Mouse (Mus musculus): ENCODE measurements around the gene Ly6f.
"Not testable (repeated sequence)": the region's sequence is repeated elsewhere in the genome, so short reads cannot be mapped to it uniquely, and the experiment has no call there.

The Ly6f gene

DNA sequence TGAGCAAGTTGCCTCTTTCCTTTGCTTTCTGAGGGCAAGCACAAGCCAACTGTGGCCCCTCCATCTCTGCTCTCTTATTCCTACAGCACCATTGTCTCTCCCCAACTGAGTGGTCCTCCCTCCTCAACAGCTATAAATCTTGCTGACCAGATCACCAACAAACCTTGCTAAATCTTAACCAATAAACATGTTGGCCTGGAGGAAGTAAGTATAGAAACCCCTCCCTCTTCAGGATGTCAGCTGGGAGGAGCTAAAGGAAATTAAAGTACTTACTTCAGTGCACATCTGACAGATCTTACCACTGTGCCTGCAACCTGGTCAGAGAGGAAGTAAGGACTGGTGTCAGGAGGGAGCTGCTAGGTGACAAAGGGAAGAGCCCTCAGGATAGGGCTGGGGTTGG, at the start of gene Ly6f:
Ly6f (plus strand) TSS at position 301 of the 400 bp plus-strand sequence.
- no peak for DNase-seq

- DNase-seq: no peak
These were observed 46.3 kb upstream of the Ly6f start for GRCm38 (mm10) chr15:75221942-75222341.

DNA sequence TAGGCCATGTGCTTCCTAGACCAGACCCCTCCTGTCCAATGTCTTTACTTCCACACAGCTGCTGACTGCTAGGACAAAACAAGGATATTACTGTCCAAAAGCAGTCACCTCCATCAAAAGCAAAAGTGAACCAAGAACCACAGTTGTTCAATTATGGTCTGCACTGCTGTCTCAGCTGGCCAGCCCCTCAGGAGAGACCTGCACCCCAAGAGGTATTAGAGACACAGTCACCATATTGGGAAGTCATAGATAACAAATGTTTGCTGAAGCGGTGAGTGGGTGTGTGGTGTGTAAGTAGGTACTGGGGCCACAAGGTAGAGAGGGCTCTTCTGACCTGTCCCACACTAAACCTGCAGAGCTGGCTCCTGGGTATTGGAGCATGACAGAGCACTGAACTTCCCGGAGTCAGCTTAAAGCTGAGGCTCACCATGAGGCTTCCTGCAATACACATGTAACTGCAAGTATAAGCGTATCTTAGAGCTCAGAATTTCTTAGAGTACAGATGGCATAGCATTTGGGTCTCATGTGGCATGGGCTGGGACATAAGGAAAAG, 30.4 kb upstream of the Ly6f start:
- DNase-seq: no peak

- DNase-seq: peak in 1 of 2 experiments; percentile 17
These were observed 27.7 kb upstream of the Ly6f start for GRCm38 (mm10) chr15:75240558-75240957.

DNA sequence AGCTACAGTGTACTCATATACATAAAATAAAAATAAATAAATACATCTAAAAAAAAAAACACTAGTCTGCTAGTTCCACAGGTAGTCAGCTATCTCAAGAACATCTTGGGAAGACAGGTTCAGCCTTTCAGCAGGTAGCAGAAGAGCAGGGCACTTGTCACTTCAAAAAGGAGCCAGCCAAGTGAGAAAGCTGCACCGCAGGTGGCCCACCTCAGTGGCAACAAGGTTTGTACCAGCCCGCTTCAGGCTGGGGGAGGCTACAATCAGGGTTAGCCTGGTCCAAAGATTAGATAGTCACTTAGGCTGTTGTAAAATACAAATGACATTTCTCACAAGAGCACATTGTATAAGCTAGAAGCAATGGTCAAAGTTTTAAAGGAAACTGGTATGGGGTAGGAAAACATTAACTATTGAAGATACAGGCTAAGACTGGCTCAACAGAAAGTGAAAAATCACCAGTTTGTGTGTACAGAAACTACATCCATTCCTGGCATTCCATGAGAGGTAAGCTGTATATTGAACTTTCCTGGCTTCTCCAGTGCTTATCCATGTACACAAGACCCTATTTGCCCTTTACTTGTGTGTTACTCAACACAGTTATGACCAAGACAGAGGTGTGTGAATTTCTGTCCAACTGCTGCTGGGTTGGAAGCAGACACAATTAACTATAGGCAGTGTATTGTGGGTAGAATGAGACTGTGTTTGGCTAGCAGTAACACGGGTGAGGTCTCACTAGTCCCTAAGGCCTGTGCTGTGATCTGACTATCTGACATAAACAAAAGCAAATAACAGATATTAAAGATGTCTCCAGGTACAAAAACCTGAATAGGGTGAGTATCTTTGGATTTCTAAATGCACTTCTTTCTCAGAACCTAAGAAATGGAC, 25.2 kb upstream of the Ly6f start:
- DNase-seq: no peak

- DNase-seq: no peak
These were observed 13.6 kb upstream of the Ly6f start for GRCm38 (mm10) chr15:75254671-75255070.

DNA sequence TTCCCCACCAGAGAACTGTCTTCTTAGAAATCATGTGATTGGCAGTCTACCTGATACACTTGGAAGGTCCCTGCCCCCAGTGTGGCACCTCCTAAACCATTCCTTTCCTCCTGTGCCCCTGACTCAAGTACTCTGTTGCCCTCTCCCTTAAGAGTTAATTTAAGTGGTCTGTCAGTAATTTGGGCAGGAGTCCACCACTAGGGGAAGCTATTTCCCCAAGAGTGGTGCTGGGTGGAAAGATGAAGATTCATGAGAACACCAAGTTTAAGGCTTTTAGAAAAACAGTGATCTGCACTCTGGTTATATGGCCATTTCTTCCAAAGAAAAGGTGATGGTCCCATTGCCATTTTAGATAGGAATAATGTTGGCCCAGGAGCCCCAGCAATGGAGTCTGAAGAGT, 2.4 kb upstream of the Ly6f start:
- no peak for DNase-seq

- no peak for DNase-seq
These were observed 1.6 kb upstream of the Ly6f start for GRCm38 (mm10) chr15:75266626-75267025.

DNA sequence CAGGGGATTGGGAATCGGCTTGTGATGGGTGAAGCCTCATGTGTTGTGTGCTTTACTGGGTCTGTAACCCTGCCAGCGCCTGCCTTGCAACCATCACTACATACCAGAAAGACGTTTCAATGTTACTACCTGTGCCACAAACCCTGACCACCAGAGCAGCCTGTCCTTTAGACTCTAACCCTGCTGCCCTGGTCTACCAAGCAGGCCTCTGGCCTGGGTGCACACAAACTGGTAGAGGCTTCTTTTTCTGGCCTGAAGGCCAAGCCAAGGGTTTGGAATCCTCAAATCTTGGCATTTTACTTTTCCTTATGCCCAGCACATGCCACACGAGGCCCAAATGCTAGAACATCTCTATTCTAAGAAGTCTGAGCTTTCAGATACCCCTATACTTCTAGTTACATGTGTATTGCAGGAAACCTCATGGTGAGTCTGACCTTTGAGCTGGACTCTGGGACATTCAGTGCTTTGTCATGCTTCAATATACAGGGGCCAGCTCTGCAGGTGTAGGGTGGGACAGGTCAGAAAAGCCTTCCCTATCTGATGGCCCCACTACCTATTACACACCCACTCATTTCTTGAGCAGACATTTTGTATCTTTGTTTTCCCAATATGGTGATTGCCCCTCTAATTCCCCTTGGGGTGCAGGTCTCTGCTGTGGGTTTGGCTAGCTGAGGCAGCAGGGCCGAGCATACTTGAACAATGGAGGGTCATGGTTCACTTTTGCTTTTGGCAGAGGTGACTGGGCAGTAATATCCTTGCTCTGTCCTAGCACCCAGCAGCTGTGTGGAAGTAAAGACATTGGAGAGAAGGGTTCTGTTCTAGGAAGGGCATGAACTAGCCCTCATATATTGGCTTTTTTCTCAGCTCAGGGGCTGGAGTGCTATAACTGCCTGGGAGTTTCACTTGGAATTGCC, 952 bp downstream of the Ly6f start:
- DNase-seq: peak in 1 of 2 experiments; percentile 3

DNA sequence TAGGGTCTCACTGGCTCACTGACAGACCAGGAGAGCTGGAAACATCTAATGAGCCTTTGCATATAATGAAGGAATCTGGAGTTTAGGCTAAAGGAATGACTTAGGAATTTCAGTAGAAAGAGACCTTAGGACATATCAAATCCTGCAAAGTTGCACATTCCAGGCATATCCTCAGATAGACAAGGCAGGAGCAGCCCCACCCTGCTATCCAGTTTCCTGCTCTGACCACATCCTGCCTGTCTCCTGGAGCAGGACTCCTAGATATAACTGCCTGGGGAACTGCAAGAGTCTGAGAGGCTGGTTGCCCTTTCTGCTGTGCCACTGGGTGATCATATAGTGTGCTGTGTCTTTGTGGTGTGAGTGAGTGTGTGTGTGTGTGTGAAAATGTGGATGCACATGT, 1.9 kb downstream of the Ly6f start:
- no peak for DNase-seq

DNA sequence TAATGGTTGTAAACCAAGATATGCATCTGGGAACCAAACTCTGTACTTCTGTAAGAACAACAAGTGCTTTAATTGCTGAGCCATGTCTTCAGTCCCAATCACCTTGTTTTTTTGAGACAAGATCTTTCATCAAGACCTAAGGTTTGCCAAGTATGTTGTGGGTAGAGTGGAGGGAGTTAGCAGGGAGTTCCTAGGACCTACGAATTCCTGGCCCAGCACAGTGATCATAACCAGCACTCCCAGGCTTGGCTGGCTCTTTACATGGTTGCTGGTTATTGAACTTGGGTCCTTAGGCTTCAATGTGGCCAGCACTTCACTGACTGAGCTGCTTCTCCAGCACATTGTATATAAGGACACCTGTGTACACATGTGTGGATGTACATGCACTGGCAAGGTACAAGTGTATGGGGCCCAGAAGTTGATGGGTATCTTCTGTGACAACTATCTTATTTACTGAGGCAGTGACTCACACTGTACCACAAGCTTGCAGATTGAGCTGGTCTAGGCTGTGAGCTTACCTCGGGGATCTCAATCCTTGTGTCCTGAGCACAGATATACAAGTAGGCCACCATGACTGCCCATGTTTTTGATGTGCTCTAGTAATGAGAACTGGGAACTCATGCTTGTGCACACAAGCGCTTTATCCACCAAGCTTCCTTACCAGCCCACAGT, 2.6 kb downstream of the Ly6f start:
- no peak for DNase-seq

DNA sequence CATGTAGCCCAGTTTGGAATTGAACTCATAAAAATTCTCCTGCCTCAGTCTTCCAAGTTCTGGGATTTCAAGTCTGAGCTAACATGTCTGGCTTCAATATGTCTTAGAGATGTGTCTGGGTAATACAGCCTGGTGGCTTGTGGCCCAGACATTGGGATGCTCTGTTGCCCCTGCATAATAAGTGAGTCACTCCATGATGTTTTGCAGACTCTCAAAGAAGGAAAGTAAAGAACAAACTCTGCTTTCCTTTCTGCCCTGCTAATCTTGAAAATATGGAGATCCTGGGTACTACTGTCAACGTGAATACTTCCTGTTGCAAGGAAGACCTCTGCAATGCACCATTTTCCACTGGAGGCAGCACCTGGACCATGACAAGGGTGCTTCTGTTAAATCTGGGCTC, 3.2 kb downstream of the Ly6f start:
- DNase-seq: no peak

DNA sequence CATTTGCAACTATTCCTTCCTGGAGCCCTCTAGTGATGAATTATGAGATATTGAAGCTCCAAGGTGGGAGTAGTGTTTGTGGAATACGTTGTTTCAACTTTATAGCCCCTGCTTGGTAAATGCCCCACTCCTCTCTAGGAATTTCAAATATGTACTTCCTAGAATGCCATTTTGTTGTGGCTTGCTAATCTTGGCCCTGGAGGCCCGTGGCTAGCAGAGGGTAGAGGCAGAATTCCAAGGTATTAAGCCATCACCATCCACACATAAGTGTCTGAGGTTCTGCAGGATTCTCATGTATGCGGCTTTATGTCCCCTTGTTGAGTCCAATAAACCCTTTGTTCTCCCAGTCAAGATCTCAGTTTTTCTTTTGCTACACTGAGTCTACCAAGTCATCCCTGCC, 3.7 kb downstream of the Ly6f start:
- no peak for DNase-seq

DNA sequence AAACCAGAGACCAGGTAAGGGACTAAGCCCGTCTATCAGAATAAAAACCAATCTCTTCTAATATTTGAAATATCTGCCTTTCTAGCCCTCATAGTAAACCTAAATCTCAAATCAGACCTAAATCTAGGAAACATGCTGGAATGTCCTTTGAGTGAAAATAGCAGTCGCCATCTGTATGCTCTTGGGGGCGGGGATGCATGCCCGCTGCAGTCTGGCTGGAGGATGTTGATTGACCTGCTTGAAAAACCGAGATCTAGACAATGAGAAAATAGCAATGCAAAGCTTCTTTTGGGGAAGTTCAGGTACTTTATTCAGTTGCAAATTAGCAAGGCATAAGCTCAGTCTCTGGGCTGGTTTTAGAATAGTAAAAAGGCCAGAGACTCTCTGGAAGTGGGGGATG, 13.8 kb downstream of the Ly6f start:
- DNase-seq: not testable (repeated sequence)

DNA sequence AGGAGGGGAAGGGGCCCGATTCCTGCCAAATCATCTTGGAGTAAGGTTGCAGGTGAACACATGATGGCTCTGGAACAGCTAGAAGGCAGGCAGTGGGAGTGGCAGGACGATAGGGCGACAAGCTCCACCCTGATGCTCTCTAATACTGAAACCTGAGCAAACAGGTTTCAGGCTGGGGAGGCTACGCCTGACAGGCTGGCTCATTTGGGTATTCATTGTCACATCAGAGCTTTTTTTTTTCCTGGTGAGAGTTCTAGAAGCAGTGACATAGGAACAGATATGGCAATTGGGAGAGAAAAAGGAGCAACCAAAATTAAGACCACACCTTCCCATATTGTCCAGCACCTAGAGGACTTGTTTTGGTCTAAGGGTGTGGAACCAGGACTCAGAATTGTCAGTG, 18.3 kb downstream of the Ly6f start:
- DNase-seq: not testable (repeated sequence)

DNA sequence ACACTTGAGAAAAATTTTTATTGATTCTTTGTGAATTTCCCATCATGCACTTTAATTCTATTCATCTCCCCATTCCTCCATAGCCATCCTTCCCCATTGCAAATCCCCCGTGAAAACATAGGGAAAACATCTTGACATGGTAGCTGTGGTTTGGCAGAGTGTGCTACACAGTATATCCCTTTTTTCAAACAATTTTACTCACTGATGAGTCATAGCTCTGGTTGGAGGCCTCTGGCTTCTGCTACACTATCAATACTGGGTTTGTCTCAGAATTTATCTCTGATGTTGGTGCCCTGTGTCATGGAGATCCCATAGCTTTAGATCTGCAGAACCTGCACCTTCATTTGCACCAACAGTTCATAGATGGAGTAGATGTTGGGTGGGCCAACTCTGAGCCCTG, 24.2 kb downstream of the Ly6f start:
- no peak for DNase-seq

DNA sequence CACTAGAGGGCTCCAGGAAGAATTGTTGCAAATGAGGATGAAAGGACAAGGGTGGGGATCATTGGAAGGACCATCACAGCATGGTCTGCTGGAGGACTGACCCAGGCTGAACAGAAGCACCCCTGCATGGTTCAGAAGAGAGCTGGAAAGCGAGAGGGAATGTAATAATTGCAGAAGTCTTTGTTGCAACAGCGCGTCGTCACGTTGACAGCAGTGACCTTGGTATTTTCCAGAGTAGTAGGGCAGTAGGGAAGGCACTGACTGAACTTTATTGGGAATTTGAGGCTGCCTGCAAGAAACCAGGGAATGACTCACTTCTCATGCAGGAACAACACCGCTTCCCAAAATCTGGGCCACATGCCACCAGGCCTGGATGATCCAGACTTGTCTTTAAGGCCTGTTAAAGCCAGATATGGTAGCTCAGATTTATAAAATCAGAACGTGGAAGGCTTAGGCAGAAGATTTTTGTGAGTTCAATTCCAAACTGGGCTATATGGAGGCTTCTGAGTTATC, 25.7 kb downstream of the Ly6f start:
- DNase-seq: no peak

GRCm38 (mm10) chr15:75306101-75306500, 37.9 kb downstream of the Ly6f start:
- DNase-seq: no peak

DNA sequence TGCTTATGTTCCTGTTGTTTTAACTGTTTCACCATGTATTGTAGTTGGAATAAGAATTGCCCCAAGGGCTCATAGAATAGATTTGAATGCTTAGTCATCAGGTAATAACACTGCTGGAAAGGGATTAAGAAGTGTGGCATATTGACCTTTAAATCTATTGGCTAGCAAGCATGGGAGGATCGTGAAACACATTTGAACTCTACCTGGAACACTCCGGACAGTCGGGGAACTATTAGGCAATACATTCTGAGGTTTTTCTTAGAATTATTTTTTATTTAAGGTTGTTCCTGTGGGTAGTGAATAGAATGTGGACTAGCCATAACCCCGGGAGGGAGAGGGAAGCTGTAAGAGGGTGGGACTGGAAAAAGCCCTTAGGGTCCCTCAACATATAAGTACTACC, 41.0 kb downstream of the Ly6f start:
- DNase-seq: no peak

GRCm38 (mm10) chr15:75309946-75310345, 41.7 kb downstream of the Ly6f start:
- no peak for DNase-seq

- DNase-seq: no peak
These were observed 46.2 kb downstream of the Ly6f start for GRCm38 (mm10) chr15:75314421-75314820.

- DNase-seq: no peak
These were observed 49.0 kb downstream of the Ly6f start for GRCm38 (mm10) chr15:75317255-75317654.

GRCm38 (mm10) chr15:75318584-75318983, 50.4 kb downstream of the Ly6f start:
- DNase-seq: no peak
